Mouse (Mus musculus) liver, adult (tissue): Measurements from ENCODE around the gene Hes3.

Source experiments
- GATA4 ChIP-seq: IDR thresholded peaks from 2 replicates; pipeline ENCODE4 v1.6.1; 2014; ENCODE audit warnings: mild to moderate bottlenecking, low read length; ENCODE audit not compliant: insufficient replicate concordance

Gene Hes3

DNA sequence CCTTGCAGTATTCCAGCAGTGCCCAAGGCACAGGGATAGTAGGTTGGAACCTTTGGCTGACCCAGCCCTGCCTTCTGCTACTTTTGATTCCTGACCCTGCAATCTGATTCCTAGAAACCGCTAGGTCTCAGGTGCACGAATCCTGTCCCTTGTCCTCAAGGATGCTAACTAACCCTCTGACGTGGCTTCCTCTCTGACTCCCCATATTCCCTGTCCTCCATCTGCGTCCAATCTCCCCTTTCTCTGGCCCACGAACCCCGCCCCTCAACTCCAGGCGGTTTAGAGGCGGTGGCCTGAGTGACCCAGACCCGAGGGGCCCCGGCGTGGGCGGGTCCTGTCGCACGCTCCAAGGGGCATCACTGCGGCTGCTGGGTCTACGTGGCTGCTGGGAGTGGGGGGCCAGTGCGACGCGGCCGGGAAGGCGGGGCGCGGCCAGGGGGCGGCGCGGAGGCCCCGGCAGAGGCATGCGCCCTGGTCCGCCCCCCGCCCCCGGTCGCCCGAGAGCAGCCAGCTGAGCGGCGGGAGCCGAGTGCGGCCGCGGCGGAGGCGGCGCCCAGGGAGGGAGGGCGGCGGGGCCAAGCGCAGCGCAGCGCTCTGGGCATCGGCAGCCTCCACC lies 17.7 kb downstream of the Hes3 start, which contains the start of gene Gpr153:
Gpr153 (plus strand) TSS at position 612 of the 616 bp plus-strand sequence.
- no peak for TF ChIP-seq GATA4

- no peak for TF ChIP-seq GATA4
Measured at GRCm38 (mm10) chr4:152273191-152273590, 18.3 kb downstream of the Hes3 start.

- no peak; the same call in 1 of the 2 replicates for TF ChIP-seq GATA4
Measured at GRCm38 (mm10) chr4:152272449-152273049, 18.9 kb downstream of the Hes3 start.

GRCm38 (mm10) chr4:152272006-152272405 lies 19.5 kb downstream of the Hes3 start:
- TF ChIP-seq GATA4, result no peak

- no peak for TF ChIP-seq GATA4
Measured at GRCm38 (mm10) chr4:152271334-152271733, 20.1 kb downstream of the Hes3 start.

DNA sequence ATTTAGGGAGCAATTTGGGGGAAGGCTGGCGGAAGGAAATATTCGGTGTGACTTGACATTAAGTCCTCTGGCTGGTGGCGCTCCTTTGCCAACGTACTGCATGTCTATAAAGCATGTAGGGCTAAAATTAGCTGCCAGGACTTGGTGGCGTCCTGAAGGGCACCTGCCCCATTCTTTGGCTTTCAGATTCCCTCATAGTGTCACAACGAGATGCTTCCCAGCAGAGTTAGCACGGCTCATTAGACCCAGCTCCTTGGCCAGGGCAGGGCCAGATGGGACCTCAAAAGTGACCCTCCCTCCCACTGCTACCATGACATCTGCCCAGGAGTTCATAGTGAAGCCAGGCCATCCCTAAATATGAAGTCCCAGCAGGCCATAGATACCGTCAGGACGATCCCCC lies 20.9 kb downstream of the Hes3 start:
- no peak for TF ChIP-seq GATA4

DNA sequence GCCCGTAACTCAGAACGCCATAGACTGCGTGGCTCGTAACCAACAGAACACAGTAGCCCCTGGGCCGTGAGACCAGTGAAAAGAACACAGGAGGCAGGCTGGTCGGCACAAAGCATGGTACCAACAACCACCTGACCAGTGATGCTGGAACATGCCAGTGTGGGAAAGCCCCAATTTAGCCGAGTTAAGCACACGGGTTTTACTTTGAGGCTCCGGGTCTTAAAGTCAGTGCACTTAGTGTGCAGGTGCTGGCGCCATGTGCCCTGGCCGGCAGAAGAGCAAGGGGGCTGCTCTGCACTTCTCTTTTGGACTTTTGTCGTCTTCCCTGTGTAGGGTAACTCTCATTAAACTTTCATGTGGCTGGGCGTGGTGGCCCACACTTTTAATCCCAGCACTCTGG lies 21.5 kb downstream of the Hes3 start:
- TF ChIP-seq GATA4, result no peak

GRCm38 (mm10) chr4:152267748-152268369 lies 23.6 kb downstream of the Hes3 start:
- TF ChIP-seq GATA4, result no peak

DNA sequence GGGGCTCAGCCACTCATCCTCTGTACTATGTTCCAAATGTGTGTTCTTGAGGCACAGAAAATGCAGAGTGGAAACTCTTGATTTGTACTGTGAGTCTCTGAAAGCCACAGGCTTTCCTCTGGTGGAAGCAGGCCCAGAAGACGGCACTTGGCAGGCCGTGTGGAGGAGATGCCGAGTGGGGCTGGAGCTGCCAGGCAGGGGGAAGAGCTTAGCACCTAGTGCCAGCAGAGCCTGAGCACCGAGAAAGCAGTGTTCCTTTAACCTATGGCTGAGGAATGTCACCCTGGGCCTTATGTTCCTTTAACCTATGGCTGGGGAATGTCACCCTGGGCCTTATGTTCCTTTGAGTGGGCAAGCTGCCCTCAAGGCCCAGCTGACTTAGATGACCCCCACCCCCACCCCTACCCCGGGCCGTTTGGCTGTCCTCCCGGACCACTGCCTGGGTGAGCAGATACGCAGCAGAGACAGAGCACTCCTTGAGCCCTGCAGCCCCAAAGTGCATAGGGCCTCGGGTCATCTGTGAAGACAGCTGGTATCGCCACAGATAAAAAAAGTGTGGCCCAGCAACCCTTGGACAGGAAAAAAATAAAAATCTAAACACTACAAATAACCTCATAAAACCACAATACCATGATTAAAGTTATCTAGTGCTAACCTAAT lies 25.1 kb downstream of the Hes3 start:
- no peak for TF ChIP-seq GATA4

DNA sequence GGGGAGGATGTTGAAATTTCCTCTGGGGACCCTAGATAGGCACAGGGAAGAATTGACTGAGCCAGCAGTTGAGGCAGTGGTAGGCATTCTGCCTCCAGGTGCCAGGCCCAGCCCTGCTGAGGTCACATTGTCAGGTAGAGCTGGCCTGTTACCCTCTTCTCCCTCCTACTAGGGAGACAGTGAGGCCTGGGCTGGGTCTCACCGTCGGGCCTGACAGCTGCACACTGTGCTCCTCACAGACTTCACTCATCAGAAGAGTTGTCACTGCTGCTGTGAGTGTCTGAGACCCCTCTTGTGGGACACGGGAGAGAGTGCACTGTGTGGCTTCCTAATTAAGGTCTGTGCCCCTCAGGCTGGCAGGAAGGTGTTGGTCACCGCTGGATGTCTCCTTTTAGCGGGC lies 25.7 kb downstream of the Hes3 start:
- no peak for TF ChIP-seq GATA4

DNA sequence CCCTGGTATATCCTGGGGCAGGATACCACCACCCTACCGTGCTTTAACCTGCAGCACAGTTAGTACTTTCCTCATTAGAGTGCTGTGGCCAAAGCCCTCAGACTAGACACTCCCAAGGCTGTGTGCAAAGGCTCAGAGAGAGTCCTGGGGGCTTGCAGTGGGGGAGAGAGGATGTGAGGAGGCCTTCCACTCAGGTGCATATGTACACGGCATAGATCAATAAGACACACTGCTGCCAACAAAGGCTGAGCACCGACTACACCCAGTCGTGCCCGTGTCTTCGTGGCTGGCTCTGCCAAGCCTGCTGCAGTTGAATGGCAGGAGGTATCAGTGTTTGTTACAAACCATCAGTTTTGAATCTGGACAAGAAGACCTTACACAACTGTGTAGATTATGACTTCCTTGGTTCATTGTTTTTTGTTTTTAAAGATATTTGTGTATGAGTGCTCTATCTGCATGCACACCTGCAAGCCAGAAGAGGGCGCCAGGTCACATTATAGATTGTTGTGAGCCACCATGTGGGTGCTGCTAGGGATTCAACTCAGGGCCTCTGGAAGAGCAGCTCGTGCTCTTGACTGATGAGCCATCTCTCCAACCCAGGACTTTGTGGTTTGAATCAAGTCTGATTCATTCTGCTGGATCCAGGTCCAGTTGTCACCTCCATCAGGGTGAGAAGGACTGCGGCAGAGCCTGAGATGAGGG lies 26.4 kb downstream of the Hes3 start:
- TF ChIP-seq GATA4, result no peak

DNA sequence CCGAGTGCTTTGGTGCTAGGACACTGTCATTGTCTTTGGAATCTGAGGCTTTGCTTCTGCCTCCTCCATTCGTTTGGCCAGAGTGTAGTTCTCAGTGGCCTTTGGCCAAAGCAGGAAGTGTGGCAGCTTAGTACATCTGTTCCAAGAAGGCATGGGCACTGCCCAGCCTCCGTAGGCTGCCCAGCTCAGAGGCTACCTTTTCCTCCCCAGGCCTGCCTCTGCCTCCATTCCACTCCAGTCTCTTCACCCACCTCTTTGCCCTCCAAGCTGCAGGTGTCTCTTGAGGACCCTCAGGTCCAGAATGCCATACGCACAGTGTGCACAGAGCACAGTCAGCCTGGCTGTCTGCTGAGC lies 27.3 kb downstream of the Hes3 start:
- TF ChIP-seq GATA4, result no peak

GRCm38 (mm10) chr4:152263512-152264176 lies 27.8 kb downstream of the Hes3 start:
- TF ChIP-seq GATA4, result no peak

DNA sequence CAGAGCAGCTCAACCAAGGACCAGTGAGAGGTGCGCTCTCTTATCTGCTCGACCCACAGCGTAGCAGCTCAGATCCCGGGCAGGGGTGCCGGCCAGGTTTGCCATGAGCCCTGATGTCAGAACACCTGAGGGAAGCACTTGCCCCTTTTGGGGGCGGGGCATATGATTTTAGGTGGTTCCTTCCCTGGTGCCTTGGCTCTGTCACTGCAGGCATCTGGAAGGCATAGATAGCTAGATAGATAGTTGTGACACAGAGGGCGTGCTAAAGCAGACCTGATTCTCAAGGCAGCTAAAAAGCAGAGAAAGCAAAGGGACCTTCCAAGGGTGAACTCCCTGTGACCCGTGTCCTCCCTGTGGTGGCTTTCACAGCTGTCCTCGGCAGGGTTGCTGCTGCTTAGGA lies 28.4 kb downstream of the Hes3 start:
- no peak for TF ChIP-seq GATA4

- no peak for TF ChIP-seq GATA4
Measured at GRCm38 (mm10) chr4:152262187-152262586, 29.3 kb downstream of the Hes3 start.
